Mouse (Mus musculus): Measurements from ENCODE around the gene Ankrd34b.

GRCm38 (mm10) chr13:92387367-92387766 is 38.3 kb upstream of the Ankrd34b start:
- TF ChIP-seq CTCF (IDR thresholded peaks at IDR 0.05; ENCODE audit: insufficient read depth, low read depth, low read length): no peak
- TF ChIP-seq POLR2A (IDR thresholded peaks at IDR 0.05; ENCODE audit: insufficient read depth, low read depth, low read length): no peak

All from olfactory bulb, adult 2 months (tissue).